Mouse (Mus musculus) bone marrow macrophage, adult 2 months (primary cell): ENCODE results near the gene Mrgpre.

Experiments
- CTCF ChIP-seq: IDR thresholded peaks from 2 replicates; pipeline ENCODE4 v1.5.1; 2012; ENCODE audit warnings: low read depth, mild to moderate bottlenecking, low read length, moderate library complexity
- POLR2A ChIP-seq: IDR thresholded peaks from 2 replicates; pipeline ENCODE4 v1.6.1; 2012; ENCODE audit warnings: mild to moderate bottlenecking, low read depth, low read length, borderline replicate concordance

- TF ChIP-seq POLR2A, result no peak
- no peak for TF ChIP-seq CTCF
Measured at GRCm38 (mm10) chr7:143738601-143739006, 45.7 kb downstream of the Mrgpre start.
